Mouse (Mus musculus) left cerebral cortex, postnatal 36 days (tissue): ENCODE measurements around the gene Slit3. TPM values are rescaled to one million over a fixed set of nuclear protein-coding genes. Genes with fewer than 3 reads are reported as not detected.

ENCODE experiments used
- DNase-seq, 2 experiments: peaks; one replicate each; pipeline ENCODE4 v3.0.0; 2021 to 2022; ENCODE audit warnings: low spot score in 2 of 2, mixed read lengths in 1 of 2
- intact Hi-C: fragments of 180-260 bp; cut with DNase I; formaldehyde crosslinking; loops from one replicate; pipeline ENCODE4 v1.15.1; 2025
- total RNA-seq, 2 experiments: library from RNA; stranded (reverse); gene quantifications; 2 replicates each; pipeline ENCODE4 v1.2.3; 2021

Gene Slit3
- total RNA-seq, 2 experiments from 2014 or later, result 43.7 to 71.5 TPM

- intact Hi-C loops, result loop anchor here (2.0 to 5.0 kb wide), 3 partner anchors 57 to 161 kb away; no protein-coding TSS in a partner anchor
- peak in 1 of 2 experiments; percentile 35 for DNase-seq
Measured at GRCm38 (mm10) chr11:35121611-35121959, 561 bp downstream of the Slit3 start.

GRCm38 (mm10) chr11:35122091-35122811 is 1.2 kb downstream of the Slit3 start:
- DNase-seq, result peak; percentile 25 to 26
- intact Hi-C loops, result loop anchor here (5.0 kb wide), 1 partner anchor 110 kb away; no protein-coding TSS in a partner anchor

GRCm38 (mm10) chr11:35124489-35125107 is 3.6 kb downstream of the Slit3 start:
- intact Hi-C loops, result loop anchor here (5.0 kb wide), 1 partner anchor 112 kb away; no protein-coding TSS in a partner anchor
- no peak for DNase-seq

- intact Hi-C loops, result no loop called here
- no peak for DNase-seq
Measured at GRCm38 (mm10) chr11:35125108-35125490, 4.1 kb downstream of the Slit3 start.

- DNase-seq, result no peak
- intact Hi-C loops, result no loop called here
Measured at GRCm38 (mm10) chr11:35131740-35132139, 10.7 kb downstream of the Slit3 start.

GRCm38 (mm10) chr11:35136625-35137024 is 15.6 kb downstream of the Slit3 start:
- intact Hi-C loops, result no loop called here
- no peak for DNase-seq

- intact Hi-C loops, result no loop called here
- DNase-seq, result no peak
Measured at GRCm38 (mm10) chr11:35140092-35140491, 19.1 kb downstream of the Slit3 start.

GRCm38 (mm10) chr11:35142202-35142601 is 21.2 kb downstream of the Slit3 start:
- no peak for DNase-seq
- intact Hi-C loops, result no loop called here

GRCm38 (mm10) chr11:35142698-35143360 is 21.8 kb downstream of the Slit3 start:
- intact Hi-C loops, result no loop called here
- DNase-seq, result peak; percentile 65 to 70

- intact Hi-C loops, result no loop called here
- no peak for DNase-seq
Measured at GRCm38 (mm10) chr11:35147818-35148445, 26.9 kb downstream of the Slit3 start.

GRCm38 (mm10) chr11:35151539-35151951 is 30.5 kb downstream of the Slit3 start:
- no peak for DNase-seq
- intact Hi-C loops, result no loop called here

GRCm38 (mm10) chr11:35152875-35153274 is 31.9 kb downstream of the Slit3 start:
- intact Hi-C loops, result no loop called here
- DNase-seq, result no peak

GRCm38 (mm10) chr11:35154449-35154848 is 33.4 kb downstream of the Slit3 start:
- intact Hi-C loops, result no loop called here
- DNase-seq, result no peak

- no peak for DNase-seq
- intact Hi-C loops, result no loop called here
Measured at GRCm38 (mm10) chr11:35155281-35155680, 34.3 kb downstream of the Slit3 start.

- DNase-seq, result no peak
- intact Hi-C loops, result no loop called here
Measured at GRCm38 (mm10) chr11:35156676-35157075, 35.7 kb downstream of the Slit3 start.

GRCm38 (mm10) chr11:35160682-35161211 is 39.7 kb downstream of the Slit3 start:
- DNase-seq, result peak; percentile 43 to 62
- intact Hi-C loops, result no loop called here

GRCm38 (mm10) chr11:35163396-35163795 is 42.4 kb downstream of the Slit3 start:
- intact Hi-C loops, result no loop called here
- DNase-seq, result no peak

GRCm38 (mm10) chr11:35167176-35167575 is 46.2 kb downstream of the Slit3 start:
- DNase-seq, result no peak
- intact Hi-C loops, result no loop called here

- intact Hi-C loops, result no loop called here
- DNase-seq, result no peak
Measured at GRCm38 (mm10) chr11:35171505-35171904, 50.5 kb downstream of the Slit3 start.

GRCm38 (mm10) chr11:35177564-35177963 is 56.5 kb downstream of the Slit3 start:
- intact Hi-C loops, result loop anchor here (5.0 kb wide), 1 partner anchor 105 kb away; no protein-coding TSS in a partner anchor
- DNase-seq, result no peak
